Mouse (Mus musculus): ENCODE measurements around the gene Pde6b. TPM values are rescaled to one million over a fixed set of nuclear protein-coding genes. Genes with fewer than 3 reads are reported as not detected.

Gene Pde6b
- polyA plus RNA-seq, 1 experiment from 2014 or later, result not detected

GRCm38 (mm10) chr5:108360211-108360610 lies 28.0 kb upstream of the Pde6b start:
- ATAC-seq (replicated peaks; ENCODE audit: insufficient number of reproducible peaks, low FRiP score, low TSS enrichment, low read depth), result no peak

DNA sequence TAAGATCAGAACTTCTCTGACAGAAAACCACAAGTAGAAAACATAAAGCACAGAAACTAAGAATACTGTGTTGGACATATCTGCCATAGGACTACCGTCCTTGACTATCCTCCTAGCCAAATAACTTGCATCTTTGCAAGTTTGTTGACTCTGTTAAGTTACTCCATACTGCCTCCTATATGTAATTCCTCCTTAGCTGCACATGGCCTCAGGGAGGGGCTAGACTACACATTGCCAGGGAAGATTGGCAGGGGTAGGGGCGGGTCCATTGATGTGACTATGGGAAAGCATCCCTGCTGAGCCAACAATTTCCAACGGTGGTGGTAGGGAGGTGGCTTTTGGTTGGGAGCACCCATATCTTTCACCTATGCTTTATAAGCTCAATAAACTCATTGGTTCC lies 25.9 kb upstream of the Pde6b start:
- no peak overlapping the region for H3K9ac ChIP-seq (replicated peaks; ENCODE audit: low read length)
- peaks cover 28% of the 10 kb centered on the region for H3K27me3 ChIP-seq (ENCODE audit: control insufficient read depth, insufficient read depth, low read length)
- ATAC-seq (replicated peaks; ENCODE audit: insufficient number of reproducible peaks, low FRiP score, low TSS enrichment, low read depth) (no peak), DNase-seq (ENCODE audit: low spot score) (no peak)
- H3K4me3 ChIP-seq (ENCODE audit: low read depth, low read length), result no peak overlapping the region
- no peaks in the 10 kb centered on the region for H3K36me3 ChIP-seq (replicated peaks; ENCODE audit: control insufficient read depth, insufficient read depth, low read depth, low read length)
- H3K4me2 ChIP-seq (ENCODE audit: low read depth, low read length), result no peak overlapping the region
- peaks cover 6% of the 10 kb centered on the region for H3K4me1 ChIP-seq (ENCODE audit: control insufficient read depth, insufficient read depth, low read length)
- 26% methylated on average over 3 of the region's 3 CpGs for WGBS
- H3K9me3 ChIP-seq (replicated peaks; ENCODE audit: control insufficient read depth, low read length), result no peaks in the 10 kb centered on the region
- H3K27ac ChIP-seq (replicated peaks; ENCODE audit: low read depth, low read length), result no peak overlapping the region

More at GRCm38 (mm10) chr5:108360211-108360610, 28.0 kb upstream of the Pde6b start:
- no peak overlapping the region for H3K4me3 ChIP-seq (ENCODE audit: low read depth, low read length)
- WGBS, result 87% methylated on average over 4 of the region's 4 CpGs
- no peak overlapping the region for H3K4me2 ChIP-seq (ENCODE audit: low read depth, low read length)
- no peaks in the 10 kb centered on the region for H3K36me3 ChIP-seq (replicated peaks; ENCODE audit: control insufficient read depth, insufficient read depth, low read depth, low read length)
- peaks cover 8% of the 10 kb centered on the region for H3K27me3 ChIP-seq (ENCODE audit: control insufficient read depth, insufficient read depth, low read length)
- no peaks in the 10 kb centered on the region for H3K4me1 ChIP-seq (ENCODE audit: control insufficient read depth, insufficient read depth, low read length)
- no peak overlapping the region for H3K9ac ChIP-seq (replicated peaks; ENCODE audit: low read length)
- no peak overlapping the region for H3K27ac ChIP-seq (replicated peaks; ENCODE audit: low read depth, low read length)
- H3K9me3 ChIP-seq (replicated peaks; ENCODE audit: control insufficient read depth, low read length), result no peaks in the 10 kb centered on the region
- DNase-seq (ENCODE audit: low spot score), result no peak

DNA sequence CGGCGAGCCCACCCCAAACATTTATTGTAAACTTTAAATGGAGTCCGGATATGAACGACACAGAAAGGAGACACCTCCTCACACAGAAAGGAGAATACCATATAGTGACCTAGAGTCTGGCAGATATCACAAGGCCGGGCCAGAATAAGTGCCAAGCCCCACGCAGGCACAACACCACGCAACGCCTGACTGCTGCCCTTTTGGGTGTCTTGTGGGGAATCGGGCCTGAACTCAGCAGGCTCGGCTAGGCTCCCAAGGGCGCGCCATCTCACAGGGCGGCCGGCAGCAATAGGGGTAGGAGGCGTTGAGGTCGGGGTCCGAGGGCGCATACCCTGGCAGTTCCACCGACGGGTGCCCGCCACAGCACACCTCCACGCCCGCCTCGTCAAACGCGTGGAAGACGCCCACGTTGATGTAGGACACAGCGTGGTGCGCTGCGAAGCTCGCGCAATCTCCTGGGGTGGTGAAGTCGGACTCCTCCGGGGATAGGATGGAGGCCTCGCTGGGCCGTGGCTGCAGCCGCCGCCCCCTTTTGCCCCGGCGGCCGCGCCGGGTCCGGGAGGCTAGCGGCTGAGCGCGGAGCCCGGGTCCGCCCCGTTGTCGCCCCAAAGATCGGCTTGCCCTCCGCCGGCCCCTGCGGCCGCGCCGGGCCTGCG lies 21.7 kb upstream of the Pde6b start:
- H3K9me3 ChIP-seq (replicated peaks; ENCODE audit: control insufficient read depth, low read length), result no peaks in the 10 kb centered on the region
- peaks cover 12% of the 10 kb centered on the region for H3K4me1 ChIP-seq (ENCODE audit: control insufficient read depth, insufficient read depth, low read length)
- peaks cover 66% of the 10 kb centered on the region for H3K27me3 ChIP-seq (ENCODE audit: control insufficient read depth, insufficient read depth, low read length)
- peak overlapping the region; percentile 95 for H3K4me2 ChIP-seq (ENCODE audit: low read depth, low read length)
- DNase-seq (ENCODE audit: low spot score), result no peak
- H3K4me3 ChIP-seq (ENCODE audit: low read depth, low read length), result peak overlapping the region; percentile 49
- no peak overlapping the region for H3K27ac ChIP-seq (replicated peaks; ENCODE audit: low read depth, low read length)
- no peaks in the 10 kb centered on the region for H3K36me3 ChIP-seq (replicated peaks; ENCODE audit: control insufficient read depth, insufficient read depth, low read depth, low read length)
- WGBS, result 1% methylated on average over 57 of the region's 60 CpGs
- 0 out of 2 replicates have a peak overlapping the region, but pooled peaks have one; percentile 5 for H3K9ac ChIP-seq (replicated peaks; ENCODE audit: low read length)
- ATAC-seq (replicated peaks; ENCODE audit: insufficient number of reproducible peaks, low FRiP score, low TSS enrichment, low read depth), result peak; percentile 51; the same call in 1 of the 2 replicates

DNA sequence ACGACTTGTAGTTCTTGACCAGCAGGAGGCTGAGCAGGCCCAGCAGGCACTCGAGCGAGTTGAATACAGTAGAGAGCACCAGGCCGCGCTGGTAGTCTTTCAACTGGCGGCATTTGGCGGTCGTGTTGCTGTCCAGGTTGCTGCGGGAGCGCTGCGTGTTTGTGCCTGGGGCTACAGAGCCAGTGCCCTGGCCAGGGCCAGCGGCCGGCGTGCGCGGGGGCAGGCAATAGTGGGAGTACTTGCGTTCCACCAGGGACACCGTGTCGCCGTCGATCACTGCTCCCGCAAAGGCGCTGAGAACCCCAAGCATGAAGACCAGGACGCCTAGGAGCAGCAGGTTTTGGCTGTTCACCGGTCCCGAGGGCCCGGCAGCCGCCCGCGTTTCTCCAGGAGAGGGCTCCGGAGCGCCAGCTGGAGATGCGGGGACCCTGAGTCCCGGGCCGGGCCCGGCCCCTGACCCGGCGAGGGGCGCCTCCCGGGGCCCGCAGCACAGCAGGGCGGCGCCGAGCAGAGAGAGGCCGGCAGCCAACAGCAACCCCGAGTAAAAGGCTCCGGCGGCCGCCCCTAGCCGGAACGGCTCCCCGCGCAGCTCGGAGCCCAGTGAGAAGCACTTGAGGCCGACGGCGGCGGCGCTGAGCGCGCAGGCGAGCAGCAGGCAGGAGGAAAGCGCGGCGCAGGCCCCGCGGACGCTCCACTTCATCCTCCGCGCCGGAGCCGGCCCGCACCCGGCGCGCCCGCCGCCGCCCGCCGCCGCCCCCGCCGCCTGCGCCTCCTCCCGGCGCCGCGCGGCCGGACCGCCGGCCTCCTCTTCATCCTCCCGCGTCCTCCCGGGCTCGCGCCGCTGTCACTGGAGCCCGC lies 21.0 kb upstream of the Pde6b start:
- Histone ChIP-seq H3K4me1 (ENCODE audit: control insufficient read depth, insufficient read depth, low read length) (peaks cover 12% of the 10 kb centered on the region), H3K4me2 (ENCODE audit: low read depth, low read length) (peak overlapping the region; percentile 95), H3K27ac (replicated peaks; ENCODE audit: low read depth, low read length) (no peak overlapping the region), H3K9me3 (replicated peaks; ENCODE audit: control insufficient read depth, low read length) (no peaks in the 10 kb centered on the region), H3K27me3 (ENCODE audit: control insufficient read depth, insufficient read depth, low read length) (peaks cover 66% of the 10 kb centered on the region), H3K36me3 (replicated peaks; ENCODE audit: control insufficient read depth, insufficient read depth, low read depth, low read length) (no peaks in the 10 kb centered on the region), H3K4me3 (ENCODE audit: low read depth, low read length) (peak overlapping the region; percentile 49), H3K9ac (replicated peaks; ENCODE audit: low read length) (peak overlapping the region; percentile 48)
- ATAC-seq (replicated peaks; ENCODE audit: insufficient number of reproducible peaks, low FRiP score, low TSS enrichment, low read depth), result peak; percentile 22; the same call in 1 of the 2 replicates
- peak; percentile 48 for DNase-seq (ENCODE audit: low spot score)
- WGBS, result under 1% methylated on average over 77 of the region's 100 CpGs

DNA sequence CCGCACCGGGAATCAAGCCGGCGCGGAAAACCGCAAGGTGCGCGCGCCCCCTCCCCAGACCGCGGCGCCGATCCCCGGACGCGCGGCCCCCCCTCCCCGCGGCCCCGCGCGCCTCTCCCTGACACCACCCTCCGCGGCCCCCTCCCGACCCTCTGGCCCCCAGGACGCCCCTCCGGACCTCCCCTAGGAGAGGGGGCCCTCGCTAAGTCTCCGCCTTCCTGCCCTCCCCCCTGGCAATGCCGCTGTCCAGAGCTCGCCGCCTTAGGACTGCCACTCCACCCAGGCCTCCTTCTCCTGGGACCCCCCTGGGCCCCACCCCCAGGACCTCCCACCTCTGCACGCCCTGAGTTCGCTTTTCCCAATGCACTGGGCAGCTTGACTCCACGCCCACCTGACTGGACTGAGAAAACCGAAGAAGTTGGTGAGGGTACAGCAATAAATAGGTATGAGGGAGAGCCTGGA lies 20.3 kb upstream of the Pde6b start, which contains the start of gene Gm42517:
TSS of gene Gm42517 (minus strand) at position 52 of the 462 bp plus-strand sequence.
- Histone ChIP-seq H3K27me3 (ENCODE audit: control insufficient read depth, insufficient read depth, low read length) (peaks cover 66% of the 10 kb centered on the region), H3K4me2 (ENCODE audit: low read depth, low read length) (peak within 1 kb of the TSS; percentile 95), H3K27ac (replicated peaks; ENCODE audit: low read depth, low read length) (no peak within 1 kb of the TSS), H3K4me3 (ENCODE audit: low read depth, low read length) (peak within 1 kb of the TSS; percentile 49), H3K36me3 (replicated peaks; ENCODE audit: control insufficient read depth, insufficient read depth, low read depth, low read length) (no peaks in the 10 kb centered on the region), H3K9ac (replicated peaks; ENCODE audit: low read length) (peak within 1 kb of the TSS; percentile 48), H3K4me1 (ENCODE audit: control insufficient read depth, insufficient read depth, low read length) (peaks cover 12% of the 10 kb centered on the region), H3K9me3 (replicated peaks; ENCODE audit: control insufficient read depth, low read length) (no peaks in the 10 kb centered on the region)
- ATAC-seq (replicated peaks; ENCODE audit: insufficient number of reproducible peaks, low FRiP score, low TSS enrichment, low read depth), result no peak
- DNase-seq (ENCODE audit: low spot score), result peak; percentile 9
- WGBS, result under 1% methylated on average over 17 of the region's 36 CpGs

DNA sequence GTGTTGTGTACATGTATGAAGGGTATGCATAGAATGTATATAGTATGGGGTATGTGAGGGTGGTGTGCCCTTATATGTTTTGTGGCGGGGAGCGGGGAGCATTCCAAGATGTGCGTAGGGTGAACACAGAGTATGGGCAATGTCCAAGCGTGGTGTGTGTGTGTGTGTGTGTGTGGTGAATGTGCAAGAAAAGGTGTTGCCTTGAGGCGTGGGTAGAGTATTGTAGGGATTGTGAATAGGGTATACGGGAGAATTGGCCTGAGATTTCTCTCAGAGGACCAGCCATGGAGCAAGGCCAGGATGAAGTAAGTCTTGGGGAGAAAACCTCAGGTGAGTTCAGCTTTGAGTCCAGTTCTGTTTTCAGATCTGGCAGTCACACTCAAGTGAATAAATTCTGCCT lies 19.7 kb upstream of the Pde6b start:
- 4% methylated on average over 6 of the region's 6 CpGs for WGBS

DNA sequence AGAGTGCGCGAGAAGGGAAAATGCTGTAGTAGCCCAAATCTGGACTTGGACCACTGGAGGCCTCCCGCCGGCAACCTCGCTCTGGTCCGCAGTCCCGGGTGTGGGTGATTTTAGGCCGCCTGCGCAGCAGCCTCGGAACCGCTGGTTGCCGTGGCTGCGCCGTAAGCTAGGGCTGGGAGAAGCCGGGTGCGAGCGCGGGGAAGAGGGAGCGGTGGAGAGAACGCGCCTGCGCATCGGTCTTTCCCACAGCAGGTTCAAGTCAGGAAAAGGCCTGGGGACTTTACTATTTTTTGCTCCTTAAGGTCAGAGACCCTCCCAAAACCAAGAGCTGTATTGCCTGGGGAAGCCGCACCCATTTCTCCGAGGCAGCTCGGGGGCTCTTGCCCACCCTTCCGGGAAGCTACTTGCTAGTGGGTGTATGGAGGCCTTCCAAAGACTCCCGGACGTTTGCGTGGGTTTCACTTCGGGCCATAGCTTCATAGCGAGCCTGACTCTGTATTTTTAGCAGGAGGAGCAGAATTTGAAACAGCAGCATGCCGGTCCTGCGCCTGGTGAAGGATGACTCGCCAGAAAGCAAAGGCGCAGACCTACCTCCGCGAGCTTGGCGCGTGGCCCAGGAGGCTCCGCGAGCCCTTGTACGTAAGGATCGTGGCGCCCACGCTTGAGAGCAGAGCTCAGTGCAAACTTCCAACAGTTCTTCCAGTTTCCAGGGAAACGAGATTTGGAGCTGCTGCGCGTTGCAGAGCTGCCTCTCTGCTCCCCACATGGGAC lies 19.2 kb upstream of the Pde6b start:
- H3K27me3 ChIP-seq (ENCODE audit: control insufficient read depth, insufficient read depth, low read length), result peaks cover 66% of the 10 kb centered on the region
- no peak overlapping the region for H3K9ac ChIP-seq (replicated peaks; ENCODE audit: low read length)
- H3K9me3 ChIP-seq (replicated peaks; ENCODE audit: control insufficient read depth, low read length), result no peaks in the 10 kb centered on the region
- WGBS, result under 1% methylated on average over 49 of the region's 49 CpGs
- no peak for ATAC-seq (replicated peaks; ENCODE audit: insufficient number of reproducible peaks, low FRiP score, low TSS enrichment, low read depth)
- DNase-seq (ENCODE audit: low spot score), result peak; percentile 26
- H3K4me3 ChIP-seq (ENCODE audit: low read depth, low read length), result peak overlapping the region; percentile 25
- H3K27ac ChIP-seq (replicated peaks; ENCODE audit: low read depth, low read length), result no peak overlapping the region
- no peaks in the 10 kb centered on the region for H3K36me3 ChIP-seq (replicated peaks; ENCODE audit: control insufficient read depth, insufficient read depth, low read depth, low read length)
- peak overlapping the region; percentile 30 for H3K4me2 ChIP-seq (ENCODE audit: low read depth, low read length)
- peaks cover 12% of the 10 kb centered on the region for H3K4me1 ChIP-seq (ENCODE audit: control insufficient read depth, insufficient read depth, low read length)

More for the DNA sequence above, 19.7 kb upstream of the Pde6b start:
- no peak overlapping the region for H3K27ac ChIP-seq (replicated peaks; ENCODE audit: low read depth, low read length)
- peak overlapping the region; percentile 30 for H3K4me2 ChIP-seq (ENCODE audit: low read depth, low read length)
- H3K4me1 ChIP-seq (ENCODE audit: control insufficient read depth, insufficient read depth, low read length), result peaks cover 12% of the 10 kb centered on the region
- H3K9ac ChIP-seq (replicated peaks; ENCODE audit: low read length), result no peak overlapping the region
- no peaks in the 10 kb centered on the region for H3K9me3 ChIP-seq (replicated peaks; ENCODE audit: control insufficient read depth, low read length)
- H3K4me3 ChIP-seq (ENCODE audit: low read depth, low read length), result peak overlapping the region; percentile 25
- no peaks in the 10 kb centered on the region for H3K36me3 ChIP-seq (replicated peaks; ENCODE audit: control insufficient read depth, insufficient read depth, low read depth, low read length)
- DNase-seq (ENCODE audit: low spot score) (no peak), ATAC-seq (replicated peaks; ENCODE audit: insufficient number of reproducible peaks, low FRiP score, low TSS enrichment, low read depth) (0 out of 2 replicates have a peak, but pooled peaks have one; percentile 21)
- H3K27me3 ChIP-seq (ENCODE audit: control insufficient read depth, insufficient read depth, low read length), result peaks cover 66% of the 10 kb centered on the region

Measured in embryonic facial prominence, embryonic 11.5 days (tissue).